Mouse (Mus musculus) frontal cortex, adult 2 months (tissue): ENCODE data around the gene Ccdc171. TPM values are rescaled to one million over a fixed set of nuclear protein-coding genes. Genes with fewer than 3 reads are reported as not detected.

Source experiments
- DNase-seq, 2 experiments: peaks; one replicate each; pipeline ENCODE4 v3.0.0; 2022; ENCODE audit warnings: low spot score in 1 of 2; ENCODE audit errors: extremely low spot score in 1 of 2
- polyA plus RNA-seq: library from polyadenylated mRNA; depleted of rRNA; stranded (reverse); fragments of >200 nt; gene quantifications from 2 replicates; pipeline ENCODE4 v1.2.3, GENCODE M21; 2012

Gene Ccdc171
- polyA plus RNA-seq, 1 experiment, result 4.2 TPM

DNA sequence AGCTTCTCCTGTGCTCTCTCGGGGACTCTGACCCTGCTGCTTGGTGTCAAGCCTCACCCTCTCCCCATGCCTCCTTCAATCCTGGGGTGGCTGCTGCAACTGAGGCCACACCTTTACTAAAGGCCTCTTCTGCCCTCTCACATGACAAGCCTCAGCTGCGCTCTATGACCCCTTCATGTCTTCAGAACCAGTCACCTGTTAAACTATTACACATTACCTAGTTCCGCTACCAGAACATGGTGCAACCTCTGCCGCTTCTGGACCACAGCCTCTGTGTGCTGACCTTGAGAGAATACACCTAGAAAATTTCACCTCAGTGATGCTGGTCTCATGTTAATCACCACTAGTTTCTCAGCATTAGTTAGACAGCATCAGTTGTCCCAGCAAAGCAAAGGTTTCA, 254.7 kb downstream of the Ccdc171 start:
- no peak for DNase-seq

DNA sequence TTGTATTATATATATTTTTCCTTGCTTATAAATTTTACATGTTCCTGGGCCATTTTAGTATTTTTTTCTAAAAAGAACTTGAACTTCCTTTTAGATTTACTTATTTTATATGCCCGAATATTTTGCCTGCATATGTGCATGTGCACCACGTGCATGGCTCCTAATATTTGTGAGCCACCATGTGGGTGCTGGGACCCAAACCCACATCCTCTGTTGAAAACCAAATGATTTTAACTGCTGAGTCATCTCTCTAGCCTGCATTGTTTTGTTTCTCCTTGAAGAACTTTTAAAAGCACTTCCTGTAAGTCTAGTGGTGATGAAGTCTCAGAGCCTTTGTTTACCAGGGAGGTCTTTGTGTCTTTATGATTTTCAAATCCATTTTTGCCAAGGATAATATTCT, 259.8 kb downstream of the Ccdc171 start:
- DNase-seq, result no peak

GRCm38 (mm10) chr4:83791811-83792210, 266.5 kb downstream of the Ccdc171 start:
- no peak for DNase-seq

DNA sequence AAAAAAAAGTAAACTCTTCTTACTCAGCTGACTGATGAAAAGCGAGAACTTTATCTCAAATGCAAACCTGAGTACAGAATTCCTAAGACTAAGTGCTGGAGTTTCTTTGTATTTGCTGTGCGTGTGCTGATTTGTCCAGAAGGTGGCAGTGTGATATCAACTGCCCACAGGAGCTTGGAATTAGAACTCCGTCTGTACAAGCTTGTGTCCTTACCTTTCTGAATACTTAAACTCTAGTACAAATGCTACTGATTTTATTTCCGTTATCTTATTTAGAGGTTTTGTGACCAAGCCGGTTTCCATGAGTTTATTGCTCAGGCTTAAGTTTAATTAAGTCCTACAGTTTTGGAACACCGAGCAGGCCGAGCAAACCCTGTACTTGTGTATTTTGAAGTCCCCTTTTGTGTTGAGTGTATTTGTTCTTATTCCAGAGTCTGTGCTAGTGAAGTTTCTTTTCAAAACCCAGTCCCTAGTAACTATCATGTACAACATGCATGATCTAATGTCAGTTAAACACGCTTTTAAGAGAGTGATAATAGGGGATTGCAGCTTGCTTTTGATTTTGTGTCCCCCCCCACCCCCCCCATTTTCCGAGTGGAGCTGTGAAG, 269.1 kb downstream of the Ccdc171 start:
- DNase-seq, result peak; percentile 8 to 81

- DNase-seq, result no peak
Measured at GRCm38 (mm10) chr4:83794930-83795459, 269.6 kb downstream of the Ccdc171 start.

GRCm38 (mm10) chr4:83797976-83798375, 272.6 kb downstream of the Ccdc171 start:
- DNase-seq, result no peak

DNA sequence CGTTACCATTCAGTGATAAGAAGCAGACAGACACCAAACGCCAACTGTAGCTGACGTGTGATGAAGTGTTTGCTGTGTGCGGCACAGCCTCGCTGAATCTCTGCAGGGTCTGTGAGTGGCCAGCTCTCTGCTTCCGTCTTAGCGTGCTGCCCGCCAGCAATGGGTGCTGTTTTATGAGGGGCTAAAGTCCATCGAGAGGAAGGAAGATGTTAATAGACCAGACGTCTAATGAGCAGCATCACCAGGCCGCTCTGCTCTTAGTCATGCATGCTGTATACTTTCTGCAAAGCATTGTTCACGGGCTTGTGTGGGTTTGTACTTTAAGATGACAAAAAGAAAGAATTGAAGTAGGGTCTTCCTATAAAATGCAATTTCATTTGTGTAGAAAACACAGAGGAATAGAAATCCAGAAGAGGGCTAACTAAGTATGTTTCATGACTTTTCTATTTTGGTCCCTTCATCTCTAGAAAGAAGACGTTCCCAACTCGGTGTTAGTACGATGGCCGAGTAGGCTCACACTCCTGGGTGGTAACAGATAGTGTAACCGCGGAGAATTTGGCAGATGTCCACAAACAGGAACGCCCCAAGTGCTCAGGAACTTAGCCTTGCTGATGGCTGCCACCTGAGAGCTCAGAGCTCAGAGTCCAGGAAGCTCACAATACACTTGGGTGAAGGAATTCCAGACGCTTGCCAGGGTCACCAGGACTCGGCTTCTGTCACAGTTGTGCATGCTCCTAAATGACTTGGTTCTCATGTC, 273.5 kb downstream of the Ccdc171 start:
- no peak for DNase-seq

- DNase-seq, result no peak
Measured at GRCm38 (mm10) chr4:83800402-83800801, 275.1 kb downstream of the Ccdc171 start.

DNA sequence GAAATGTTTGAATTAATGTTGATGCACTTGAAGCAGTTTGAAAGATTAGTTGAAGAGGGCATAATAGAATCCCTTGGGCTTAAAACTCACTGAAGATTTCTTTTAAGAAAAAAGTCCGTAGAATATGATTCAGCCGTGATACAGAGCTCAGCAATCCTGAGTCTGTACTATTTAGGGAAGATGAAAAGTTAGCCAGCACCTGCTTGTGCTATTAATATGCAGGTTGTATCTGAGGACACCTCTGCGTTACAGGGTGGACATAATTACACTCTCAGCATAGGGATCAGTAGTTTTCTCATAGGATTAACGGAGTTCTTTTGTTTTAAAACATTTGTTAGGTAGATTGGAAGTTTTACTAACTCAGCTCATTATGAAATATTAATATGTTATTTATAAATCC, 291.6 kb downstream of the Ccdc171 start:
- DNase-seq, result no peak

DNA sequence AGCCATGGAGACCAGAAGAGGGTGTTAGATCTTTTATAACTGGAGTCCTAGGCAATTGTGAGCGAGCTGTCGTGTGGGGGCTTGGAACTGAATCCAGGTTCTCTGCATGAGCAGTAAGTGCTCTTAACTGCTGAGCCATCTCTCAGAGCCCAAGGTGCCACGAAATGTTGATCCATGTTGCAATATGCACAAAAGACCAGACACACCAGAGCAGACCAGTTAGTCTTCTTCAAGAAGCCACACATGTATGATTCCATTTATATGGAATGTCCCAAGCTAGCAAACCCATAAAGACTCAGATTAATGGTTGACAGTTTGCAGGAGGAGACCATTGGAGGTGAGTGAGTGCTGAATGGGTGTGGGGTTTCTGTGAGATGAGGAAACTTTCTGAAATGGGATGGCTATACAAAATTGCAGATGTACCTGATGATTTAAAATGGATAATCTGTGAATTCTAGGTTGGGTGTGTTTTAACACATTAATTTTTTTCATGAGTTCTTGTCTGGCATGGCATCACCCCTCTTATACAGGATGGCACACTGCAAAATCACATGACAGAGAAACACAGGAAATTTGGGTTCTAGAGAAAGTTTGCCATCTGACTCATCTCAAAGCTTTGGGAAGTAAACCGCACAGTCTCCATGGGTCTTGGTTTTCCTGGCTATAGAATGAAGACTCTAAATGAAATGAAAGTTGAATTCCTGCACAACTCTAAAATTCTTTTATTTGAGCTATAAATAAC, 304.5 kb downstream of the Ccdc171 start:
- no peak for DNase-seq

DNA sequence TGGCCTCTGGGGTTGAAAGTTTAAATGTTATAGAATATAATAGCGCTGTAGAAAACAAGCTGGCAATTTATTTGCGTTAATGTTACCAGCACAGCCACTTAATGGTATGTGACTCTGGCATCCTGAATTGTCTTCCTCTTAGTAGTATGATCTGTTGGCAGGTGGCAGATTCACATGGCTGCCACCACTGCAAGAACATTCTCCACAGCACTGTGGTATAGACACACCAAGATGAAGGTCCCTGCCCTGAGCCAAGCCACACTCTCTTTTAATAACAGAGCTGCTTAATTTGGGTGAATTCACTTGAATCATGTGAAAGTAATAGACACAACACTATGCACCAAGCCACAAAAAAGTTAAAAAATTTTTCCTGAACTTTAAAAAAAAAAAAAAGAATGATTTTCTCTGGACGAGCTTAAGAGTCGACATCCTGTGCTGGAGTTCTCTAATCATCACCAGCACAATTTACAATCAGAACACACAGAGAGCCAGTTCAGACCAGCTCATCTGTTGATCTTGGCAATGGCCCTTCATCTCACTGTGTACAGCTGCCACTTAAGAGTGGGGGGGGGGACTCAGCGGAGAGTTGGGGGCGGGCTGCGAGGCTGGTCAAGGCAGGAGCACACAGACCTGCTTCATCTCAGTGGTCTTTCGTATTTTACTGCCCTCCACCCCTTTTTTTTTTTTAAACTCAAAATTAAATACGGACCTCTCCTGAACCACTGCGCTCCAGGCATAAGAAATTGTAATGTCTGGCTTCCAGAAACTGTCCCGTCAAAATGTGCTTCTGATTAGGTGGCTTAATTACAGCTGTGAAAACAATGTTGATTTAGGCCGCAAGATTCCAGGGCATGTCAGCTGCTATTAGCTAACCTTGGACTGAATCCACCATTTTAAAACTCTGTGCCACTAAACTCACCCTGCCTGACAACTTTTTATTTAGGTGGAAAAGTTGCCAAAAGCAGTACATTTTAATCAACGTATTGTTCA, 305.8 kb downstream of the Ccdc171 start:
- no peak for DNase-seq

DNA sequence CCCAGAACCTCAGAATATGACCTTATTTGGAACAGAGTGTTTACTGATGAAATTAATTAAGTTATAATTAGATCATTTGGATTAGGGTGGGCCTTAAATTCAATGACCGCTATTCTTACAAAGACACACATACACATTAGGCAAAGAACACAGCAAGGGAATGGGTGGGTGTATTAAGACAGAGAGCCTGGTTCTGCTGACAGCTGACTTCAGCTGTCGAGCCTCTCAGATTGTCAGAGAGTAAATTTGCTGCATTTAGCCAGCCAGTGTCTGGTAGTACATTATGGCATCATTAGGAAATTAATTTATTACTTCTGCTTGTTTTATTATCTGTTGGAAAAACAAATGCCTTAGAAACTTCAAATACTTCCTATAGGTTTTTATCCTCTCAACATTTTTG, 313.7 kb downstream of the Ccdc171 start:
- DNase-seq, result no peak

DNA sequence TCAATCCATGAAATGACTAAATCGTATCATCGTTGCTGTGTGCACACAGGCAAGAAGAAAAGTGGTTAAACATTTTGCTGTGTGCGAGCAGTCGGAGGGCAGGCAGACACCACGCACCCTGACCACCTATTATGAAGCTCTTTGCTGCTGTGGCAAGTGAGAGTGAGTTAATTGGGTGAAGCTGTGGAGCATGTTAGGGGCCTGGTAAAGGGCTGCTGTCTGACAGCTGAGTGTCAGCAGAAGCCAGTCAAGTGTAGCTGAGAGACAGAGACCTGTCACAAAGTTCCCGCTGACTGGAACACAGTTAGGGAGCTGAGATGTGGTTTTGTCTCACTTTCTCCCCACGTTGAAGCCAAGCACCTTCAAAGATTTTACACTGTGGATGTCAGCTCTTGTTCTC, 321.0 kb downstream of the Ccdc171 start:
- DNase-seq, result no peak

- no peak for DNase-seq
Measured at GRCm38 (mm10) chr4:83853885-83854284, 328.5 kb downstream of the Ccdc171 start.

DNA sequence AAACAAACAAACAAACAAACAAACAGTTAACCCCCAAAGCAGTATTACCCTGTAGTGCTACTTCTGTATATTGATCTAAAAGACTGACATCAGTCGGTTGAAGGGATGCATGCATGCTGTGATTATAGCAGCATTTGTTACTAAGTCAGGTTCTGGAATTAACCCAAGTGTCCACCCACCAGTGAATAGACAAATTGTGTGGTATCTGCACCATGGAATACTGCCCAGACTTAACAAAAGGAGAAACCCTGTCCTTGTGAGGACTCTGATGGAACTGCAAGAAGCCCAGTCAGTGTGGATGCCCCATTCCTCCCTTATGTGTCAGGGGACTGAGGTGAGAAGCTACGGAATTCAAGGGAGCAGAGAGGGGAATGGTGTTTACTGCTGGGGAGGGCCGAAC, 336.4 kb downstream of the Ccdc171 start:
- peak in 1 of 2 experiments; percentile 5 for DNase-seq

DNA sequence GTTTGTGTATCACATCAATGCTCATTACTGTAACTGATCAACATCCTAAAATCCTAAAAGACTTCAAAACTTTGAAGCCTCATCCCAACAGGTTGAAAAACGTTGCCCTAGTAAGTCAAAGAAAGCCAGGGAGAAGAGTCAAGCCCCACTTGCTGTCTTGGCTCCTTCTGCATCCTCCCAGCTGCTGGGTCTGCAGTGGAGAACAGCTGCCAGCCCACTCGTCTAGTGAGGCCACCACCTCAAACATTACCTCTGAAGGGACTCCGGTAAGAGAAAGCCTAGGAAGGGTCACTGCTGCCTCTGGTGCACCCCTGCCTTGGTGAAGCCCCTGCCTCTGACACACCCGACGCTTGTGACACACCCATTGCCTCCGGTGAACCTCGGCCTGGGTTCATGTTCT, 336.9 kb downstream of the Ccdc171 start:
- DNase-seq, result no peak

- DNase-seq, result no peak
Measured at GRCm38 (mm10) chr4:83876600-83876999, 351.3 kb downstream of the Ccdc171 start.

DNA sequence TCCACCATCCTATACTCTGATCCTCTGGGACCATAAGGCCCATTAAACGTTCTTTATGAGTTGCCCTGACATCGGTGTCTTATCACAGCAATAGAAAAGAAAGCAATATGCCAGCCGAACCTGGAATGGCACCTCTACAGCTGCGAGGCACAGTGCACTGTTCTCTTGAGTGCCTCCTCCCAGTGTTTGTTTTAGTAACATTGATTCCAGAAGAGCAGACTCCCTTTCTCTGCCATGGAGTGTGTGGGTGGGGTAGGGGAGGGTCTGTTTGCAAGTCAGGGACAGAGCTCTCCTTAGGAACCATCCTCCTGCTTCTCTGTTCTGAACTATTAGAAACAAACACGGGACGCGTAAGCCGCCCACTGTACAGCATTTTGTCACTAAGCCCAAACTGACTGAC, 352.9 kb downstream of the Ccdc171 start:
- DNase-seq, result no peak

DNA sequence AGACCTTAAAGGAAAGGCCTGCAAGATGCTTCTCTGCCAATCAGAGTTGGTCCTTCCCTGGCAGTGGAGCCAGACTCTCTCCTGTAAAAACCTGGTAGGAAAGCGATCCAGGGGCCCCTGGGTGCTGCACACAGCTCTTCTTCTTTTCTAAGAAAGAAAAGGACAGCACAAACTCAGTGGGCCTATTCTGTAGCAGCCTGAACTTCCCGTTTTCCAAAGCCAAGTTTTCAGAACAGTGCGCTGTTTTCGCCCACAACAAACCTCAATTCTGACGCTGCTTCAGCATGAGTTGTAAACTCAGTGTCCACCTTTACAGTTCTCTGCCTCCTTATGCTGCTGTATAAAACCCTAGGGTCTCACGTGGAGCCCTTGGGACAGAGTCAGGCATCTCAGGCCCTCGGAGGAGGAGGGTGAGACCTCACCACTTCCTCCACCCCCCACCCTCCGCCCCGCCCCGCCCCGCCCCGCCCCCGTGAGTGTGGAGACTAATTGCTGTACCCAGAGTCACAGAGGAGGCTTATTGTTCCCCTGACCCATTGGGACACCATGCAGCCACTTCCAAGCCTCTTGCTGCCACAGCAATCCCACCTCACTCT, 363.2 kb downstream of the Ccdc171 start:
- DNase-seq, result no peak
